Mouse (Mus musculus): ENCODE results near the gene Nsun7. TPM values are rescaled to one million over a fixed set of nuclear protein-coding genes. Genes with fewer than 3 reads are reported as not detected.

Nsun7 gene
- polyA plus RNA-seq, 1 experiment from 2014 or later, result 1.1 TPM

GRCm38 (mm10) chr5:66294952-66295351 lies 35.3 kb downstream of the Nsun7 start:
- Histone ChIP-seq H3K36me3 (peaks cover 11% of the 10 kb centered on the region; the same call in 1 of the 2 replicates), H3K4me2 (replicated peaks) (no peak overlapping the region), H3K27ac (no peak overlapping the region), H3K9me3 (no peaks in the 10 kb centered on the region), H3K9ac (no peak overlapping the region), H3K4me3 (no peak overlapping the region), H3K27me3 (no peaks in the 10 kb centered on the region), H3K4me1 (no peaks in the 10 kb centered on the region)
- ATAC-seq (ENCODE audit: low FRiP score, low read depth), result no peak
- whole genome bisulfite sequencing, result 89% methylated on average over 4 of the region's 4 CpGs

DNA sequence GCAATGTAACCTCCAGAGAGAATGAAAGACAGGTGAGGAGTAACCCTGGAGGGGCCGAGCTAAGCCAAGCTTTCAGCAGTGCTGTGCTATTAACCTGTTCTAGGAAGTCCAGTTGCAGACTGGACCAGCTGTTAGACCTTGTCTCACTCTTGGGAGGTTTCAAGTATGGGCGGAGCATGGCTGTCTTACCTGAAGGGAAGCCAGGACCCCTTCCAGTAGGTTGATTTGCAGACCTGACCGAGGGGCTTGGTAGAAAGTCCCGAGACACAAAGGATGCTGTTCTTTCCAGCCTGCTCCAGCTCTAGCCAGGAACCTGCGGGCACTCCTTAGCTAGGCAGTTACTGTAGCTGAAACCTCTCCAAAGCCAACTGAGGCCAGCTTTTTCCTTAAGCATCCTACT lies 36.4 kb downstream of the Nsun7 start:
- peaks cover 18% of the 10 kb centered on the region for H3K36me3 ChIP-seq
- H3K4me3 ChIP-seq, result no peak overlapping the region
- WGBS, result 89% methylated on average over 5 of the region's 5 CpGs
- ATAC-seq (ENCODE audit: low FRiP score, low read depth), result no peak
- no peak overlapping the region for H3K27ac ChIP-seq
- no peak overlapping the region for H3K4me2 ChIP-seq (replicated peaks)
- no peaks in the 10 kb centered on the region for H3K4me1 ChIP-seq
- no peaks in the 10 kb centered on the region for H3K27me3 ChIP-seq
- no peaks in the 10 kb centered on the region for H3K9me3 ChIP-seq
- H3K9ac ChIP-seq, result no peak overlapping the region

- peaks cover 31% of the 10 kb centered on the region for H3K36me3 ChIP-seq
- no peak for ATAC-seq (ENCODE audit: low FRiP score, low read depth)
- 80% methylated on average over 6 of the region's 6 CpGs for WGBS
- H3K4me1 ChIP-seq, result no peaks in the 10 kb centered on the region
- H3K9ac ChIP-seq, result no peak overlapping the region
- no peak overlapping the region for H3K4me3 ChIP-seq
- no peak overlapping the region for H3K4me2 ChIP-seq (replicated peaks)
- no peak overlapping the region for H3K27ac ChIP-seq
- no peaks in the 10 kb centered on the region for H3K9me3 ChIP-seq
- no peaks in the 10 kb centered on the region for H3K27me3 ChIP-seq
Measured at GRCm38 (mm10) chr5:66298856-66299255, 39.2 kb downstream of the Nsun7 start.

- 85% methylated on average over 13 of the region's 13 CpGs for WGBS
- Histone ChIP-seq H3K27ac (no peak overlapping the region), H3K4me3 (no peak overlapping the region)
Measured at GRCm38 (mm10) chr5:66300576-66300975, 40.9 kb downstream of the Nsun7 start.

DNA sequence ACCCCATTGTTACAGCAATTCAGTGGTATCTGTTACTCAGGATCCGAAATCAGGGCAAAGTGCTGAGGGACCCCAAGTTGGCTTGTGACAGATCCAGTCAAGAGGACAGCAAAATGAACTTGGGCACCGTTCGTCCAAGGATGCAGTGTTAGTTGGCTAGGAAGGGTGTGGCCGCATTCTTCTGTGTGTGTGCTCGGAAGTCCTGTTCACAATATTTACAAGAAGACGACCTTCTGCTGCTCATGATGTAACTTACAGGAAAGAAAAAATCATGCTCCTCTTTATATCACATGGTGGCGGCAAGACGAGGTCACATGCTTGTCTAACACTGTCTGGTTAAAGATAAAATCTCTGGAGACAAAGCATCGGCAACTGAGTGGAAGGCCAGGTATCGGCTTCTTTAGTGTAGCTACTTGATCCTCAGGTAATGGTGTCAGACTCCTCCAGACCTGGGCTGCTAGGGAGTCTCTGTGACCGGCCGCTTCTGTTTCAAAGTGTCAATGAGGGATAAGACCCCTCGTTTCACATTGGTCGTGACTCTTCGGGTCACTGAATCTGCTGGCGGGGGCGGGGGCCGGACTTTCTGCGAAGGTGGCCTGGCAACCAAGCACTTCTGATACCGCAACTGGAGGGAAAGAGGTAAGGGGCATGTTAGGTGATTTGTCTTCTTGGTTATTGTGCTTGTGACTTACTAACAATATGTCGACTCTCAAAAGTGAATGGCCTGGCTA lies 42.6 kb downstream of the Nsun7 start:
- H3K9ac ChIP-seq, result no peak overlapping the region
- H3K27me3 ChIP-seq, result no peaks in the 10 kb centered on the region
- H3K4me2 ChIP-seq (replicated peaks), result no peak overlapping the region
- no peak overlapping the region for H3K4me3 ChIP-seq
- H3K27ac ChIP-seq, result no peak overlapping the region
- peaks cover 4% of the 10 kb centered on the region; the same call in 1 of the 2 replicates for H3K4me1 ChIP-seq
- no peak for ATAC-seq (ENCODE audit: low FRiP score, low read depth)
- H3K9me3 ChIP-seq, result no peaks in the 10 kb centered on the region
- peaks cover 43% of the 10 kb centered on the region for H3K36me3 ChIP-seq
- WGBS, result 93% methylated on average over 21 of the region's 21 CpGs

More at GRCm38 (mm10) chr5:66300576-66300975, 40.9 kb downstream of the Nsun7 start:
- no peaks in the 10 kb centered on the region for H3K9me3 ChIP-seq
- H3K36me3 ChIP-seq, result peaks cover 35% of the 10 kb centered on the region
- H3K9ac ChIP-seq, result no peak overlapping the region
- no peak for ATAC-seq (ENCODE audit: low FRiP score, low read depth)
- no peaks in the 10 kb centered on the region for H3K27me3 ChIP-seq
- H3K4me2 ChIP-seq (replicated peaks), result no peak overlapping the region
- peaks cover 4% of the 10 kb centered on the region; the same call in 1 of the 2 replicates for H3K4me1 ChIP-seq

DNA sequence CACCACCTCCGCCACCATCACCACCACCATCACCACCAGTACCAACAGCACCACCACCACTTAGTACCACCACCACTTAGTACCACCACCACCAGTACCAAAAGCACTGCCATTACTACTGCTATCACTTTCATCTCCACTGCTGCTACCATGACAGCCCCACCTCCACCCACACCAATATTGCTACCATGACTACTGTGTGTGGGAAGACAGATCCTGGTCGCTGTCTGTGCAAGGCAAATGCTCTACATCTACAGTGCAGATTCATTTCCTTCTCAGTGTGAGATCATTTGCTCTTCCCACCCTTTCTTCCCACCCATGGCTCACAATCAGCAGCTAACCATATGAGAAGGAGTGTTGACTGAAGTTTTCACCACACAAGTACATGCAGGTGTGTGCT lies 43.2 kb downstream of the Nsun7 start:
- no peak overlapping the region for H3K4me2 ChIP-seq (replicated peaks)
- 91% methylated on average over 2 of the region's 2 CpGs for WGBS
- ATAC-seq (ENCODE audit: low FRiP score, low read depth), result no peak
- H3K4me1 ChIP-seq, result peaks cover 4% of the 10 kb centered on the region; the same call in 1 of the 2 replicates
- peaks cover 49% of the 10 kb centered on the region for H3K36me3 ChIP-seq
- H3K9ac ChIP-seq, result no peak overlapping the region
- H3K27me3 ChIP-seq, result no peaks in the 10 kb centered on the region
- H3K4me3 ChIP-seq, result no peak overlapping the region
- no peak overlapping the region for H3K27ac ChIP-seq
- H3K9me3 ChIP-seq, result no peaks in the 10 kb centered on the region

DNA sequence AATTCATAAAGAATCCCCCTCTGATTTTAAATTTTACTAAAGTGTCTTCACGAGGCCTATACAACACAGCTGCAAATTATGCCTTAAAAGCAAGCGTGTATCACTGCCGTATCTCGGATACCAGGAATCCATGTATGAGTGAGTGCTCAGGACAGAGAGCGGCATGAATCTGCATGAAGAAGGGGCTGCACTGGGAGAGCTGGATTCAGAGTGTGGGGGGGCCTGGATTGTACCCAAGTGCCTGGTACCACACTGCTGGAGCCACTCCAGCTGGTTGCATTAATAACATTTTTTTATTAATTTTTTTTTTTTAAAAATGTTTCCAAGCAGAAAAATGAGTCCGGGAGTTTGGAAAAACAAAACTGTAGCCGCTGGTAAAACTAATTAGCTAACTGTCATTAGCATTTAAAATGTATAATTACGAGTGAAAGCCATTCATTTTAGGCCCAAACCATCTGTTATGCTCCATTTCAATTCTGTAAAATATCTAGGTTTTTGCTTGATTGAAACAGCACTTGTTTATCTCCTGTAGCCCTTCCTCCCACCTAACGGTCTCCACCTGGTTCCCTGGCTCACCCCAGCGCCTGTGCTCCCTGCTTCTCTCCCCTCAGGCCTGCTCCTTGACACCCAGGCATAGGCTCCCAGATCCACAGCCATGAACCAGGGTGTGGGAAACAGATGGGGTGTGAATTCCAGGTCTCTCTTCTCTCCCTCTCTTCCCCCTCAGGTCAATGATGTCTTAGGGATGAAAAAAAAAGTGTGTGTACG lies 44.8 kb downstream of the Nsun7 start:
- no peak for ATAC-seq (ENCODE audit: low FRiP score, low read depth)
- Histone ChIP-seq H3K4me2 (replicated peaks) (no peak overlapping the region), H3K9ac (no peak overlapping the region), H3K4me1 (peaks cover 4% of the 10 kb centered on the region; the same call in 1 of the 2 replicates), H3K9me3 (no peaks in the 10 kb centered on the region), H3K36me3 (peaks cover 55% of the 10 kb centered on the region), H3K4me3 (no peak overlapping the region), H3K27me3 (no peaks in the 10 kb centered on the region), H3K27ac (no peak overlapping the region)
- 73% methylated on average over 11 of the region's 11 CpGs for WGBS

DNA sequence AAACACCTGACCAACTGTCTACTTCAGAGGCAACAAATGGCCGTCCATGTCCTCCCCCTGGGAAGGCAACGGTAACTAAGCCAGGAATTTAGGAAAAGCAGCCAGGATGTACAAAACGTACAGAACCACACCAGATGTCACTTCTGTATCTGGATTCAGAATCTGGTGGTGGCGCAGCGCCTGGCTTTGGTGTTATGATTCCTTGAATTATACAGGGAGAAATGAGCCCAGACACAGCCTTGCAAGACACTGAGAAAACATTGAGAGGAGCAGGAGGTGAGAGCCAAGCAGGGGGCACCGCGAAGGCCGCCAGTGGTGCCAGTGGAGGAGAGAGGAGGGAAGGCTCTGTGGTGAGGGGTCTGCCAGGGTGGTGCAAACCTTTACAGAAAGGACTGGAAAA lies 45.8 kb downstream of the Nsun7 start:
- H3K4me3 ChIP-seq, result no peak overlapping the region
- WGBS, result 74% methylated on average over 8 of the region's 8 CpGs
- peaks cover 4% of the 10 kb centered on the region; the same call in 1 of the 2 replicates for H3K4me1 ChIP-seq
- no peak overlapping the region for H3K4me2 ChIP-seq (replicated peaks)
- H3K36me3 ChIP-seq, result peaks cover 60% of the 10 kb centered on the region
- H3K27ac ChIP-seq, result no peak overlapping the region
- H3K27me3 ChIP-seq, result no peaks in the 10 kb centered on the region
- H3K9ac ChIP-seq, result no peak overlapping the region
- no peak for ATAC-seq (ENCODE audit: low FRiP score, low read depth)
- H3K9me3 ChIP-seq, result no peaks in the 10 kb centered on the region

DNA sequence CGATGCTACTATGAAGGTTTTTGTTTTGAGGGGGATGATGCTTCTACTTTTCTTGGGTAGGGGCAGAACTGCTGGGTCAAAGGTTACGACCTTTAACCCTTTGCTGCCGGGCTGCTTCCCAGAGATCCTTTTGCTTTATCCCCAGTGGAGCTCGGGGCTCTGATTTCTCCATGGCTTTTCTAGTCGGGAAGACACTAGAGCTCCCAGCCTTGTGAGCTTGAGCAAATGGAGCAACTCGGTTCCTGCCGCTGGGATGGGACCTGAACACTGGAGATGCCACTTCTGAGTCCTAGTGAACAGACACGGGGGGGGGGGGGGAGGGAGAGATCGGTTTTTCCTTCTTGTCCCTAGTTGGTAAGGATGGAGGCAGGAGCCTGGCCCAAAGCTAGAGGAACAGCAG lies 50.6 kb downstream of the Nsun7 start:
- Histone ChIP-seq H3K27me3 (no peaks in the 10 kb centered on the region), H3K9ac (no peak overlapping the region), H3K9me3 (no peaks in the 10 kb centered on the region), H3K36me3 (peaks cover 57% of the 10 kb centered on the region), H3K4me3 (no peak overlapping the region), H3K4me1 (no peaks in the 10 kb centered on the region), H3K27ac (no peak overlapping the region), H3K4me2 (replicated peaks) (no peak overlapping the region)
- ATAC-seq (ENCODE audit: low FRiP score, low read depth), result no peak
- 80% methylated on average over 9 of the region's 9 CpGs for WGBS

DNA sequence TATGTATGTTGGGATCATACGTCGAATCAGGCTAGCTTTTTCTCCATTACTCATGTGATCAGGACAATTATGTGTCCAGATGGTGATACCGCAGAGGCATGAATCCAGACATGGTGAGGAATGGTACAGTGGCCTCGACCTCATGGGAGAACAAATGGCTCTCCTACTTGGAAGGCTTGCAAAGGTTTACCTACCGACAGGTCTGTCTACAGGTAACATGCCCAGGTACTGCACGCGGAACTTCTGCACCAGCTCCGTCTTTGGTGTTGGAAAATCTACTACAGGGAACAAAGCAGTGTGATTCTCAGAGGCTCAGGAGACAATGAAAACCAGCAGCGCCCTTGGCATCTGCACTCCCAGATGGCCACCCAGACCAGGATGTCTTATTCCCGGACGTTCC lies 51.1 kb downstream of the Nsun7 start:
- Histone ChIP-seq H3K9ac (no peak overlapping the region), H3K27me3 (no peaks in the 10 kb centered on the region), H3K4me1 (no peaks in the 10 kb centered on the region), H3K36me3 (peaks cover 57% of the 10 kb centered on the region), H3K4me3 (no peak overlapping the region), H3K27ac (no peak overlapping the region), H3K9me3 (no peaks in the 10 kb centered on the region), H3K4me2 (replicated peaks) (no peak overlapping the region)
- no peak for ATAC-seq (ENCODE audit: low FRiP score, low read depth)
- WGBS, result 90% methylated on average over 11 of the region's 11 CpGs

DNA sequence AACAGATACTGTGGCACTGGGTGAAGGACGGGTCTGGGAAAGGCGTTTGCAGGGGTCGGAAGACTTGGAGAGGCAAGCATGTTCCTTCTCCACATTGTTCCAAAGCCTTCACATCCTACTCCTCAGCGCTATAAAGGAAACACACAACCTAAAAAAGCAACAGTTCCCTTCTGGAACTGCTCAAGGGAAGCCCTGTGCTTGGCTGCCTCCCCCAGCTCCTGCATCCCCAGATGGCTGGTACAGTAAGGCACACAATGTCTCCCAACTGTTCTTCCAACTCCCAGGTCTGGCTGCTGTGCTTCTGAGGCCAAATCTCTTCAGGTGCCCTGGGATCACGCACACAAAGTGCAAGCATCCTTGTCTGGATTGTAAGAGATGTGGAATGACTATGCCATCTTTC lies 56.1 kb downstream of the Nsun7 start:
- Histone ChIP-seq H3K9me3 (no peaks in the 10 kb centered on the region), H3K27me3 (no peaks in the 10 kb centered on the region), H3K27ac (no peak overlapping the region), H3K36me3 (peaks cover 15% of the 10 kb centered on the region), H3K9ac (no peak overlapping the region), H3K4me3 (no peak overlapping the region), H3K4me1 (0 out of 2 replicates have a peak, but pooled peaks cover 9% of the 10 kb centered on the region), H3K4me2 (replicated peaks) (no peak overlapping the region)
- no peak for ATAC-seq (ENCODE audit: low FRiP score, low read depth)
- WGBS, result 83% methylated on average over 5 of the region's 5 CpGs

GRCm38 (mm10) chr5:66319341-66319740 lies 59.6 kb downstream of the Nsun7 start:
- 0 out of 2 replicates have a peak, but pooled peaks cover 9% of the 10 kb centered on the region for H3K4me1 ChIP-seq
- H3K27me3 ChIP-seq, result no peaks in the 10 kb centered on the region
- no peak overlapping the region for H3K9ac ChIP-seq
- H3K27ac ChIP-seq, result no peak overlapping the region; the same call in 1 of the 2 replicates
- WGBS, result 68% methylated on average over 6 of the region's 6 CpGs
- H3K36me3 ChIP-seq, result no peaks in the 10 kb centered on the region
- H3K4me2 ChIP-seq (replicated peaks), result no peak overlapping the region
- H3K4me3 ChIP-seq, result no peak overlapping the region
- ATAC-seq (ENCODE audit: low FRiP score, low read depth), result no peak
- no peaks in the 10 kb centered on the region for H3K9me3 ChIP-seq

All from limb, embryonic 13.5 days (tissue).